Mouse (Mus musculus) sigmoid colon, adult 10 weeks (tissue): Measurements from ENCODE around the gene Nos3. TPM values are rescaled to one million over a fixed set of nuclear protein-coding genes. Genes with fewer than 3 reads are reported as not detected.

ENCODE experiments used
- polyA plus RNA-seq: library from polyadenylated mRNA; stranded (reverse); fragments of 350-450 nt; fragmentation: Illumina TruSeq; extraction: RNeasy Lipid Tissue Mini Kit (QIAGEN cat#74804); gene quantifications from one replicate; pipeline ENCODE4 v1.2.3, GENCODE M21; 2014; ENCODE audit warnings: low read depth, low replicate concordance

Gene Nos3
- polyA plus RNA-seq: not detected

DNA sequence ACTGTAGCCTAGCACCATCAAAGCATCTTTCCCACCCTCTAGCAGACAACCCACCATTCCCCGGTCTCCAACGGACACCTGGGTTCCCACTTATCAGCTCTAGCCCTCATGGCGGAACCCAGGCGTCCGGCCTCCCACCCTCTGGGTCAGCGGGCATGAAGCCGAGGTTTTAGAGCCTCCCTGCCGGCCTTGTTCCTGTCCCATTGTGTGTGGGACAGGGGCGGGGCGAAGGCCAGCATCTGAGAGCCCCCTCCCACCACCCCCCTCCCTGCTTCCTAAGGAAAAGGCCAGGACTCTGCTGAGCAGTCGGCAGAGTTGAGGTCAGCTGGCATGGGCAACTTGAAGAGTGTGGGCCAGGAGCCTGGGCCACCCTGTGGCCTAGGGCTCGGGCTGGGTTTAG is at the start of gene Nos3:
Nos3 (plus strand) TSS at position 303 of the 400 bp plus-strand sequence.

DNA sequence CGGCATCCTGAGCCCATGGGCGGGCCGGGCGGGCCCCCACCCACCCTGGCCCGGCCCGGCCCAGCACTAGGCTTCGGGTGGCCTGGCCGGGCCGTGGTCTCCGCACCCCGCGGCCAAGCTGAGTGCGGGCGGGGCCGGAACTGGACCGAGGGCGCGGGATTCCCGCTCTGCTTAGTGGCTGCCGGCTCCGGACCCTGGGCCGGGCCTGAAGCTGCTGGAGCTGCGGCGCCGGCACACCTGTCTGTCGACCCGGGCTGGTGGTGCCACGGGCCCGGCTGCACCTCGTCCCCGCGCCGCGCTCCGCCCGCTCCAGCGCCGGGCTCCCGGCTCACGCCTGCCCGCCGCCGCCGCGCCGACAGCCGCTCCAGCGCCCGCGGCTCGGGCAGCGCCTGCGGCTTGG is 13.3 kb upstream of the Nos3 start, which contains the start of gene Kcnh2:
Kcnh2 (minus strand) TSS at position 327 of the 400 bp plus-strand sequence.

GRCm38 (mm10) chr5:24391864-24392263 is 27.3 kb downstream of the Nos3 start, which contains the start of gene Atg9b:
Gene Atg9b, minus strand, starts transcription at chr5:24392143.

GRCm38 (mm10) chr5:24393392-24393997 is 28.9 kb downstream of the Nos3 start, which contains the start of gene Abcb8:
Gene Abcb8, plus strand, starts transcription at chr5:24393663.

GRCm38 (mm10) chr5:24413042-24413693 is 48.6 kb downstream of the Nos3 start, which contains the start of gene Asic3:
Gene Asic3, plus strand, starts transcription at chr5:24413392.

DNA sequence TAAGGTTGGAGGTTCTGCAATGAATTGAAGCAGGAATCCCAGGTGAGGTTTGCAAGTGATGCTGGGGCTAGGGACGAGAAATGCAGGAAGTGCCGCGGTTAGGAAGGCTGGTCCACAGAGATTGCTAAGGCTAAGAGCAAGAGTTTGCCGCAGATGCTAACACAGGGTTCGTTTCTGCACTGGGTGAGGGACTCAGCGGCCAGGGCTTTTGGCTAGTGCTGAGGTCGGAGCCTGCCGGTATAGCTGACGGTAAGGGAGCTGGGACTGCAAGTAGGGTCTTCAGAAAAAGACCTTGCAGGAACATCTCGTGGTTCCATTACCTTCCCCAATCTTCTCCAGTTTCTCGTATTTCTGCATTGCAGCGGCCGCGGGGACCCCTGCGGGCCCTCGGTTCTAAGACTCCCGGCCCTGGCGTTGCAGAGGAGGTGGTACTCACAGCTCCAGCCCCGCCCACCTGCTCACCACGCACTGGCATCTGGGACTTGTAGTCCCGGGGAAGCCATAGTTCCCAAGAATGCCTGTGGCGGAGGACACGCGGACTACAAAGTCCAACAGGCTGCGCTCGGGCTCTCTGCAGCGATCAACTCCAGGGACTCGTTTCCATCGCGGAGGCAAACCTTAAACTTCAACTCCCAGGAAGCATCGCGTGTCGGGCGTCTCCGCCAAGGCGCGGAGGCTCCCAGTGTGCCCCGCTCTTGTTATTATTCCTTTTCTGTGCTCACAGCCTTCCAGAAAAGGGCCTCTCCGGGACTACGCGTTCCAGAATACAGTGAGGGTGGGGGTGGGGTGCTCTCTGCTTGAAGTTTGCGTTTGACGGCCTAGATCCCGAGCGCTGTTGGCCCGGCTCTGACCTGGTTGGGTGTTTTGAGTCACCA is 58.8 kb downstream of the Nos3 start, which contains the start of the genes Cdk5 and Slc4a2:
Cdk5 (minus strand) TSS at position 402 of the 875 bp plus-strand sequence.
Slc4a2 (plus strand) TSS at position 709 of the 875 bp plus-strand sequence.

Other genes with a start within 250 kb of the Nos3 start
- 7.7 TPM for gene Nupl2, start 199.8 kb upstream of the Nos3 start, polyA plus RNA-seq
- gene Kcnh2, start 13.2 kb upstream of the Nos3 start, polyA plus RNA-seq: 0.47 TPM
- gene Atg9b, start 27.3 kb downstream of the Nos3 start, polyA plus RNA-seq: not detected
- gene Abcb8, start 28.9 kb downstream of the Nos3 start, polyA plus RNA-seq: 4.7 TPM
- gene Asic3, start 48.6 kb downstream of the Nos3 start, polyA plus RNA-seq: not detected
- 18.5 TPM for gene Cdk5, start 58.7 kb downstream of the Nos3 start, polyA plus RNA-seq
- gene Slc4a2, start 59.0 kb downstream of the Nos3 start, polyA plus RNA-seq: 32.6 TPM
- gene Fastk, start 80.5 kb downstream of the Nos3 start, polyA plus RNA-seq: 6.5 TPM
- gene Tmub1, start 83.0 kb downstream of the Nos3 start, polyA plus RNA-seq: 1.5 TPM
- gene Agap3, start 87.4 kb downstream of the Nos3 start, polyA plus RNA-seq: 1.6 TPM
- not detected for gene Gbx1, start 162.4 kb downstream of the Nos3 start, polyA plus RNA-seq
- not detected for gene Asb10, start 176.2 kb downstream of the Nos3 start, polyA plus RNA-seq
- gene 4931409K22Rik, start 192.0 kb downstream of the Nos3 start, polyA plus RNA-seq: not detected
- gene Abcf2, start 212.7 kb downstream of the Nos3 start, polyA plus RNA-seq: 6.9 TPM
- gene Chpf2, start 221.9 kb downstream of the Nos3 start, polyA plus RNA-seq: 0.79 TPM